Mouse (Mus musculus) MEL (cell line): Measurements from ENCODE around the gene Pxn. TPM values are rescaled to one million over a fixed set of nuclear protein-coding genes. Genes with fewer than 3 reads are reported as not detected.
A peak's percentile ranks its signal among the peaks of the same experiment; 100 is the strongest.

ENCODE experiments used
- DNase-seq: peaks from one replicate; pipeline ENCODE4 v3.0.0; 2011; ENCODE audit warnings: low read depth, low spot score
- H3K27ac ChIP-seq: 2 replicates; pipeline ENCODE4 v1.5.1; 2012; ENCODE audit warnings: low read depth, mild to moderate bottlenecking, control low read depth, low read length, moderate library complexity; ENCODE audit not compliant: control insufficient read depth
- H3K27me3 ChIP-seq, 2 experiments: fragments of 150-350 bp in 1 of 2; sonication (generic) in 1 of 2; 2 replicates each; pipeline ENCODE4 v1.6.1; 2012; ENCODE audit warnings: low read length in 2 of 2, mild to moderate bottlenecking in 2 of 2, improper control_type of control experiment in 1 of 2, moderate library complexity in 1 of 2; ENCODE audit not compliant: insufficient read depth in 2 of 2, control insufficient read depth in 1 of 2
- H3K36me3 ChIP-seq, 2 experiments: 2 replicates each; pipeline ENCODE4 v1.6.1; 2012 to 2014; ENCODE audit warnings: low read length in 2 of 2, improper control_type of control experiment in 1 of 2, inconsistent platforms in 1 of 2, mild to moderate bottlenecking in 1 of 2; ENCODE audit not compliant: insufficient read depth in 2 of 2, control insufficient read depth in 1 of 2
- H3K4me1 ChIP-seq, 2 experiments: fragments of 150-350 bp in 1 of 2; sonication (generic) in 1 of 2; 2 replicates each; pipeline ENCODE4 v1.6.1; 2012; ENCODE audit warnings: low read length in 2 of 2, improper control_type of control experiment in 1 of 2, mild to moderate bottlenecking in 1 of 2; ENCODE audit not compliant: insufficient read depth in 2 of 2, control insufficient read depth in 1 of 2
- H3K4me3 ChIP-seq, 2 experiments: fragments of 150-350 bp in 1 of 2; sonication (generic) in 1 of 2; 2 replicates each; pipeline ENCODE4 v1.5.1; 2012; ENCODE audit warnings: low read depth in 2 of 2, low read length in 2 of 2, mild to moderate bottlenecking in 2 of 2, moderate library complexity in 2 of 2, control low read depth in 1 of 2, improper control_type of control experiment in 1 of 2; ENCODE audit not compliant: control insufficient read depth in 1 of 2, insufficient read depth in 1 of 2
- H3K79me2 ChIP-seq: 2 replicates; pipeline ENCODE4 v1.6.1; 2012; ENCODE audit warnings: mild to moderate bottlenecking, low read length, moderate library complexity; ENCODE audit not compliant: control insufficient read depth, poor library complexity, insufficient read depth
- H3K9ac ChIP-seq: 2 replicates; pipeline ENCODE4 v1.6.1; 2012; ENCODE audit warnings: low read depth, mild to moderate bottlenecking, control low read depth, low read length, moderate library complexity; ENCODE audit not compliant: control insufficient read depth, poor library complexity, severe bottlenecking
- H3K9me3 ChIP-seq: fragments of 150-350 bp; sonication (generic); replicated peaks from 2 replicates; pipeline ENCODE4 v1.6.1; 2012; ENCODE audit warnings: mild to moderate bottlenecking, low read length, improper control_type of control experiment, moderate library complexity; ENCODE audit not compliant: insufficient read depth
- CHD1 ChIP-seq: IDR thresholded peaks from 2 replicates; pipeline ENCODE4 v1.6.1; 2012; ENCODE audit warnings: low read depth, mild to moderate bottlenecking, inconsistent platforms, low read length, improper control_type of control experiment
- CHD2 ChIP-seq: IDR thresholded peaks from 2 replicates; pipeline ENCODE4 v1.6.1; 2011; ENCODE audit warnings: low read length, improper control_type of control experiment
- CTCF ChIP-seq, 3 experiments: IDR thresholded peaks in 2 of 3; conservative IDR thresholded peaks in 1 of 3; 2 replicates each; pipeline ENCODE4 v1.5.1; 2011 to 2012; ENCODE audit warnings: low read length in 3 of 3, low read depth in 2 of 3, mild to moderate bottlenecking in 2 of 3, improper control_type of control experiment in 1 of 3, inconsistent platforms in 1 of 3, mixed read lengths in 1 of 3, moderate library complexity in 1 of 3; ENCODE audit not compliant: control insufficient read depth in 1 of 3, insufficient read depth in 1 of 3, poor library complexity in 1 of 3, severe bottlenecking in 1 of 3
- E2F4 ChIP-seq: IDR thresholded peaks from 2 replicates; pipeline ENCODE4 v1.6.1; 2011; ENCODE audit warnings: low read depth, low read length, improper control_type of control experiment, borderline replicate concordance
- EP300 ChIP-seq, 2 experiments: IDR thresholded peaks; 2 replicates each; pipeline ENCODE4 v1.6.1; 2011; ENCODE audit warnings: improper control_type of control experiment in 2 of 2, low read length in 2 of 2, low read depth in 1 of 2, mild to moderate bottlenecking in 1 of 2
- ETS1 ChIP-seq: IDR thresholded peaks from 2 replicates; pipeline ENCODE4 v1.6.1; 2012; ENCODE audit warnings: low read depth, mild to moderate bottlenecking, inconsistent platforms, low read length, improper control_type of control experiment, moderate library complexity
- KAT2A ChIP-seq: conservative IDR thresholded peaks from 2 replicates; pipeline ENCODE4 v1.6.1; 2012; ENCODE audit warnings: low read depth, low read length, improper control_type of control experiment, inconsistent platforms
- MAFK ChIP-seq: IDR thresholded peaks from 2 replicates; pipeline ENCODE4 v1.6.1; 2011; ENCODE audit warnings: low read depth, mild to moderate bottlenecking, low read length, improper control_type of control experiment, borderline replicate concordance
- MEF2A ChIP-seq: IDR thresholded peaks from 2 replicates; pipeline ENCODE4 v1.6.1; 2014; ENCODE audit warnings: low read depth, mild to moderate bottlenecking, inconsistent platforms, low read length, improper control_type of control experiment; ENCODE audit not compliant: poor library complexity, insufficient replicate concordance, severe bottlenecking; ENCODE audit errors: extremely low read depth
- RAD21 ChIP-seq: IDR thresholded peaks from 2 replicates; pipeline ENCODE4 v1.6.1; 2011; ENCODE audit warnings: mild to moderate bottlenecking, low read depth, low read length, improper control_type of control experiment
- RCOR1 ChIP-seq: IDR thresholded peaks from 2 replicates; pipeline ENCODE4 v1.6.1; 2012; ENCODE audit warnings: low read depth, mild to moderate bottlenecking, inconsistent platforms, low read length, improper control_type of control experiment
- SIN3A ChIP-seq: IDR thresholded peaks from 2 replicates; pipeline ENCODE4 v1.6.1; 2012; ENCODE audit warnings: low read length, improper control_type of control experiment, inconsistent platforms
- TBP ChIP-seq: IDR thresholded peaks from 2 replicates; pipeline ENCODE4 v1.8.0; 2011; ENCODE audit warnings: low read depth, low read length, improper control_type of control experiment
- TCF12 ChIP-seq: IDR thresholded peaks from 2 replicates; pipeline ENCODE4 v1.6.1; 2014; ENCODE audit warnings: low read depth, mild to moderate bottlenecking, inconsistent platforms, low read length, improper control_type of control experiment, moderate library complexity
- ZC3H11A ChIP-seq: IDR thresholded peaks from 2 replicates; pipeline ENCODE4 v1.6.1; 2012; ENCODE audit warnings: low read depth, mild to moderate bottlenecking, inconsistent platforms, low read length, improper control_type of control experiment
- ZMIZ1 ChIP-seq: IDR thresholded peaks from 2 replicates; pipeline ENCODE4 v1.6.1; 2012; ENCODE audit warnings: low read depth, mild to moderate bottlenecking, inconsistent platforms, low read length, improper control_type of control experiment, moderate library complexity
- polyA plus RNA-seq, 2 experiments: library from polyadenylated mRNA; stranded (reverse) in 1 of 2; unstranded in 1 of 2; fragments of >175 nt in 1 of 2; fragments of >200 nt in 1 of 2; gene quantifications; 2 replicates each; pipeline versions ENCODE4 v1.2.1 to v1.2.4; 2012; ENCODE audit warnings: low replicate concordance in 2 of 2, low read depth in 1 of 2; ENCODE audit not compliant: insufficient read length in 2 of 2, insufficient read depth in 1 of 2, missing spikeins in 1 of 2
- total RNA-seq: library from RNA; depleted of rRNA; stranded (reverse); fragments of 300-350 nt; gene quantifications from 2 replicates; pipeline ENCODE4 v1.2.3, GENCODE M21; 2012

Gene Pxn
- total and polyA plus RNA-seq, 3 experiments: 15.2 to 167 (median 29.2) TPM

GRCm38 (mm10) chr5:115535635-115536034 lies 29.2 kb downstream of the Pxn start:
- H3K4me3 ChIP-seq: peak overlapping the region; percentile 8 to 23; a peak in 2 of 4 replicates
- no peaks in the 10 kb centered on the region for H3K27me3 ChIP-seq
- peaks cover 4 to 31% of the 10 kb centered on the region in 2 experiments for H3K4me1 ChIP-seq
- peaks cover 0 to 19% of the 10 kb centered on the region in 2 experiments; a peak in 2 of 4 replicates for H3K36me3 ChIP-seq
- no peaks in the 10 kb centered on the region for H3K79me2 ChIP-seq
- peak overlapping the region; percentile 21; the same call in 1 of the 2 replicates for H3K27ac ChIP-seq
- TF ChIP-seq RAD21 (no peak), SIN3A (peak; percentile 39), TBP (no peak), EP300 (IDR thresholded peaks at IDR 0.05; ENCODE audit: low read depth in 1 of 2, low read length in 2 of 2) (peak in 1 of 2 experiments; percentile 55; a peak in 3 of 4 replicates), MAFK (no peak), ETS1 (0 out of 2 replicates have a peak, but pooled peaks have one; percentile 21)
- peak; percentile 85 for DNase-seq
- peak overlapping the region; percentile 54 for H3K9ac ChIP-seq
- H3K9me3 ChIP-seq: no peaks in the 10 kb centered on the region

- H3K4me1 ChIP-seq: peaks cover 4 to 19% of the 10 kb centered on the region in 2 experiments
- H3K9me3 ChIP-seq: no peaks in the 10 kb centered on the region
- peak overlapping the region; percentile 65 for H3K9ac ChIP-seq
- TF ChIP-seq CHD2: no peak
- TF ChIP-seq E2F4: no peak
- no peak for TF ChIP-seq EP300 (IDR thresholded peaks at IDR 0.05; ENCODE audit: low read depth in 1 of 2, low read length in 2 of 2)
- no peak for TF ChIP-seq CHD1
- TF ChIP-seq ZMIZ1: no peak
- no peak for TF ChIP-seq CTCF (IDR thresholded peaks at IDR 0.05 in 2 of 3, conservative IDR thresholded peaks at IDR 0.05 in 1 of 3; ENCODE audit: control insufficient read depth in 1 of 3, insufficient read depth in 1 of 3, low read depth in 2 of 3, low read length in 3 of 3, poor library complexity in 1 of 3, severe bottlenecking in 1 of 3)
- TF ChIP-seq ZC3H11A: no peak
- TF ChIP-seq KAT2A: no peak
- TF ChIP-seq MEF2A: no peak
- TF ChIP-seq RCOR1: no peak
- TF ChIP-seq TCF12: no peak
- no peak for DNase-seq
- peaks cover 0 to 17% of the 10 kb centered on the region in 2 experiments; a peak in 2 of 4 replicates for H3K36me3 ChIP-seq
- H3K79me2 ChIP-seq: no peaks in the 10 kb centered on the region
- peak overlapping the region; percentile 8 to 21; a peak in 3 of 4 replicates for H3K4me3 ChIP-seq
- no peaks in the 10 kb centered on the region for H3K27me3 ChIP-seq
- H3K27ac ChIP-seq: no peak overlapping the region
These were observed 31.7 kb downstream of the Pxn start for GRCm38 (mm10) chr5:115538017-115538692.
